Mouse (Mus musculus): Measurements from ENCODE around the gene Qrich2. TPM values are rescaled to one million over a fixed set of nuclear protein-coding genes. Genes with fewer than 3 reads are reported as not detected.

The Qrich2 gene
- total and polyA plus RNA-seq, 3 experiments = 0.29 to 0.38 (median 0.32) TPM

DNA sequence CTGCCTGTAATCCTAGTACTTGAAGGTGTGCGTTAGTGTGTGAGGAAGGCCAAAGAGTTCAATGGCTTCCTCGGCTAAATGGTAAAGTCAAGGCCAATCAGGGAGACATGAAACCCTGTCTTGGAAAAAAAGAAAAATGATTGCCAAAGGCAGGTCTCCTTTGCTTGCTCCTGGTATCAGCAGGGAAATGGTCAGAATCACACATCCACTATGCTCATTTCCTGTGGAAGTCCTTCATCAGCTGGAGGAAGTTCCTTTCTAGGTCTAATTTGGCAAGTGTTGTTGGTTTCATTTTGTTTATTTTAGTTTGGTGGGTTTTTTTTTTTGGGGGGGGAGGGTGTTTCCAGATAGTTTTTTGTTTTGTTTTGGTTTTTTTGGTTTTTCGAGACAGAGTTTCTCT lies 57.0 kb downstream of the Qrich2 start:
- H3K36me3 ChIP-seq (replicated peaks in 1 of 2; ENCODE audit: control insufficient read depth in 1 of 2, insufficient read depth in 1 of 2, low read length in 1 of 2) = peaks cover 19 to 22% of the 10 kb centered on the region in 2 experiments
- no peak overlapping the region for H3K4me3 ChIP-seq (replicated peaks in 1 of 3; ENCODE audit: low read depth in 2 of 3, low read length in 2 of 3, poor library complexity in 1 of 3)
- no peak overlapping the region; the same call in 1 of the 2 replicates for H3K4me2 ChIP-seq (ENCODE audit: insufficient read depth, low read depth, poor library complexity, severe bottlenecking)
- no peak for TF ChIP-seq MYC (IDR thresholded peaks at IDR 0.05; ENCODE audit: low read depth, low read length)
- TF ChIP-seq BHLHE40 (IDR thresholded peaks at IDR 0.05; ENCODE audit: low read depth, low read length) = peak; percentile 17; the same call in 1 of the 2 replicates
- 0 out of 2 replicates have a peak, but pooled peaks have one; percentile 11 for TF ChIP-seq TCF12 (IDR thresholded peaks at IDR 0.05; ENCODE audit: low read depth, low read length)
- TF ChIP-seq ZNF384 (IDR thresholded peaks at IDR 0.05; ENCODE audit: low read depth, low read length) = peak; percentile 57; the same call in 1 of the 2 replicates
- peak; percentile 50 for TF ChIP-seq ETS1 (conservative IDR thresholded peaks at IDR 0.05; ENCODE audit: low read depth, low read length)
- TF ChIP-seq POLR2A (IDR thresholded peaks at IDR 0.05; ENCODE audit: low read depth, low read length) = peak; percentile 37; the same call in 1 of the 2 replicates
- 0 out of 2 replicates have a peak, but pooled peaks have one; percentile 6 for TF ChIP-seq HCFC1 (IDR thresholded peaks at IDR 0.05; ENCODE audit: low read depth, low read length)
- TF ChIP-seq USF2 (conservative IDR thresholded peaks at IDR 0.05; ENCODE audit: low read depth, low read length) = no peak
- no peak for TF ChIP-seq E2F4 (IDR thresholded peaks at IDR 0.05; ENCODE audit: insufficient replicate concordance, low read depth, low read length)
- no peak for TF ChIP-seq MAFK (IDR thresholded peaks at IDR 0.05; ENCODE audit: insufficient replicate concordance, low read length)
- peaks cover 62% of the 10 kb centered on the region for H3K79me2 ChIP-seq (replicated peaks; ENCODE audit: control insufficient read depth, extremely low read depth, insufficient read depth, poor library complexity, severe bottlenecking)
- in situ Hi-C loops (cut with MboI; ENCODE audit: low pct_ligation_motif_present, low pct_unique_long_range_greater_than_20kb, low sequenced_read_pairs) (loop anchor here (25.0 kb wide), 1 partner anchor 772 kb away; the partner anchor contains the start of gene Slc25a19), dilution Hi-C loops (cut with MboI; ENCODE audit: extremely low pct_ligation_motif_present, extremely low pct_unique_long_range_greater_than_20kb, low sequenced_read_pairs) (no loop called here)
- peak overlapping the region; percentile 21 for H3K27ac ChIP-seq (ENCODE audit: insufficient read depth, low read depth)
- no peak overlapping the region for H3K9ac ChIP-seq (ENCODE audit: insufficient read depth, low read depth)
- peaks cover 14 to 69% of the 10 kb centered on the region in 2 experiments for H3K4me1 ChIP-seq (ENCODE audit: control insufficient read depth in 1 of 2, insufficient read depth in 2 of 2)
- H3K27me3 ChIP-seq (replicated peaks) = no peaks in the 10 kb centered on the region
- no peak for DNase-seq (ENCODE audit: extremely low read depth)
- H3K9me3 ChIP-seq (replicated peaks; ENCODE audit: low read length) = peaks cover 2% of the 10 kb centered on the region

DNA sequence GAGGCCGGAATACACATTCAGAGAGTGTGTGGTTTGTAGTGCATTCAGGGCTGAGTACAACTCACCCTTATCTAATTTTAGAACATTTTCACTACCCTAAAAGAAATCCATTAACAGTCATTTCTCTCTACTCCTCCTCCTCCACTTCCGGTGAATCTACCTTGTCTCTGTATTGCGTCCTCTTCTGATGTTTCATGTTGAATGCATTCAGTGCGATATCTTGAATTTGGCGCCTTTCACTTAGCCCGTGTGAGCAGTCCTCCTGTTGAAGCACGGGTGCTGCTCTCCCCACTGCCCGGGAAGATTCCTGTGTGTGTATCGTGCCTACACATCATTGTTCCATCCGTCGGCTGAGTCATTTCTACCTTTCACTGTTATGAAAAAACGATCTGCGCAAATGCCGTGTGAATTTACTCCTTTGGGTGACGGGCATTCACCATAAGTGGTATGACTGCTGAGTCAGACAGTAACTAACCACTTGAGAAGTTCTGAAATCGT lies 59.8 kb downstream of the Qrich2 start:
- peaks cover 10 to 60% of the 10 kb centered on the region in 2 experiments; a peak in 3 of 4 replicates for H3K4me1 ChIP-seq (ENCODE audit: control insufficient read depth in 1 of 2, insufficient read depth in 2 of 2)
- peak overlapping the region; percentile 96 for H3K27ac ChIP-seq (ENCODE audit: insufficient read depth, low read depth)
- no peaks in the 10 kb centered on the region for H3K27me3 ChIP-seq (replicated peaks)
- dilution Hi-C loops (cut with MboI; ENCODE audit: extremely low pct_ligation_motif_present, extremely low pct_unique_long_range_greater_than_20kb, low sequenced_read_pairs) (no loop called here), in situ Hi-C loops (cut with MboI; ENCODE audit: low pct_ligation_motif_present, low pct_unique_long_range_greater_than_20kb, low sequenced_read_pairs) (loop anchor here (25.0 kb wide), 1 partner anchor 769 kb away; the partner anchor contains the start of gene Slc25a19)
- peaks cover 13% of the 10 kb centered on the region for H3K9me3 ChIP-seq (replicated peaks; ENCODE audit: low read length)
- peak; percentile 99 for DNase-seq (ENCODE audit: extremely low read depth)
- H3K4me3 ChIP-seq (replicated peaks in 1 of 3; ENCODE audit: low read depth in 2 of 3, low read length in 2 of 3, poor library complexity in 1 of 3) = peak overlapping the region in 2 of 3 experiments; percentile 10
- H3K4me2 ChIP-seq (ENCODE audit: insufficient read depth, low read depth, poor library complexity, severe bottlenecking) = peak overlapping the region; percentile 32; the same call in 1 of the 2 replicates
- no peak overlapping the region for H3K9ac ChIP-seq (ENCODE audit: insufficient read depth, low read depth)
- peaks cover 33 to 36% of the 10 kb centered on the region in 2 experiments for H3K36me3 ChIP-seq (replicated peaks in 1 of 2; ENCODE audit: control insufficient read depth in 1 of 2, insufficient read depth in 1 of 2, low read length in 1 of 2)
- peaks cover 50% of the 10 kb centered on the region for H3K79me2 ChIP-seq (replicated peaks; ENCODE audit: control insufficient read depth, extremely low read depth, insufficient read depth, poor library complexity, severe bottlenecking)
- TF ChIP-seq MAZ (IDR thresholded peaks at IDR 0.05; ENCODE audit: low read depth, low read length) (peak; percentile 94), SIN3A (IDR thresholded peaks at IDR 0.05; ENCODE audit: low read length) (peak; percentile 95), USF2 (conservative IDR thresholded peaks at IDR 0.05; ENCODE audit: low read depth, low read length) (no peak), CHD2 (IDR thresholded peaks at IDR 0.05; ENCODE audit: low read length) (peak; percentile 92), NRF1 (IDR thresholded peaks at IDR 0.05; ENCODE audit: low read depth, low read length) (peak; percentile 74), SMC3 (IDR thresholded peaks at IDR 0.05; ENCODE audit: low read depth, low read length) (no peak; the same call in none of the 2 replicates), POLR2AphosphoS2 (IDR thresholded peaks at IDR 0.05; ENCODE audit: low read depth, low read length) (peak; percentile 97), RCOR1 (conservative IDR thresholded peaks at IDR 0.05; ENCODE audit: low read depth, low read length) (peak; percentile 99), MEF2A (IDR thresholded peaks at IDR 0.05; ENCODE audit: borderline replicate concordance, low read depth, low read length) (peak; percentile 98), ETS1 (conservative IDR thresholded peaks at IDR 0.05; ENCODE audit: low read depth, low read length) (peak; percentile 99), E2F4 (IDR thresholded peaks at IDR 0.05; ENCODE audit: insufficient replicate concordance, low read depth, low read length) (peak; percentile 95), ZKSCAN1 (IDR thresholded peaks at IDR 0.05; ENCODE audit: borderline replicate concordance, low read depth, low read length) (no peak), MXI1 (IDR thresholded peaks at IDR 0.05; ENCODE audit: low read depth, low read length) (peak; percentile 84; the same call in 1 of the 2 replicates), MAFK (IDR thresholded peaks at IDR 0.05; ENCODE audit: insufficient replicate concordance, low read length) (peak; percentile 97), ZC3H11A (IDR thresholded peaks at IDR 0.05; ENCODE audit: low read depth, low read length) (peak; percentile 11; the same call in 1 of the 2 replicates), TBP (conservative IDR thresholded peaks at IDR 0.05; ENCODE audit: low read depth, low read length) (peak; percentile 55), POLR2A (IDR thresholded peaks at IDR 0.05; ENCODE audit: low read depth, low read length) (no peak), CTCF (conservative IDR thresholded peaks at IDR 0.05 in 1 of 2, IDR thresholded peaks at IDR 0.05 in 1 of 2; ENCODE audit: low read depth in 2 of 2, low read length in 2 of 2) (peak in 1 of 2 experiments; percentile 2; a peak in 1 of 4 replicates), GABPA (IDR thresholded peaks at IDR 0.05; ENCODE audit: insufficient replicate concordance, low read depth, low read length) (no peak), BHLHE40 (IDR thresholded peaks at IDR 0.05; ENCODE audit: low read depth, low read length) (peak; percentile 99), KAT2A (IDR thresholded peaks at IDR 0.05; ENCODE audit: insufficient replicate concordance, low read length) (0 out of 2 replicates have a peak, but pooled peaks have one; percentile 67), CHD1 (IDR thresholded peaks at IDR 0.05; ENCODE audit: low read depth, low read length) (0 out of 2 replicates have a peak, but pooled peaks have one; percentile 21), PAX5 (IDR thresholded peaks at IDR 0.05; ENCODE audit: low read length) (no peak), MYC (IDR thresholded peaks at IDR 0.05; ENCODE audit: low read depth, low read length) (no peak; the same call in none of the 2 replicates), JUND (conservative IDR thresholded peaks at IDR 0.05; ENCODE audit: low read depth, low read length) (peak; percentile 99), ZMIZ1 (IDR thresholded peaks at IDR 0.05; ENCODE audit: low read depth, low read length) (peak; percentile 79; the same call in 1 of the 2 replicates)

Data from CH12.LX (cell line).